Mouse (Mus musculus) lung, postnatal 0 days (tissue): ENCODE data around the gene Pced1b. TPM values are rescaled to one million over a fixed set of nuclear protein-coding genes. Genes with fewer than 3 reads are reported as not detected.
"Not testable (repeated sequence)": the region's sequence is repeated elsewhere in the genome, so short reads cannot be mapped to it uniquely, and the experiment has no call there.

Experiments
- ATAC-seq: fragments of 200-750 bp; cut with Nextera tagmentation; 2 replicates; pipeline ENCODE4 v1.8.0; 2017; ENCODE audit warnings: moderate library complexity
- DNase-seq: peaks from one replicate; pipeline ENCODE4 v3.0.0-alpha.2; 2016; ENCODE audit warnings: low spot score
- H3K27ac ChIP-seq: fragments of 300-500 bp; sonication (generic); 2 replicates; pipeline ENCODE4 v1.5.1; 2014; ENCODE audit warnings: antibody characterized with exemption, mild to moderate bottlenecking, low read length, mixed read lengths
- H3K27me3 ChIP-seq: fragments of 300-500 bp; sonication (generic); replicated peaks from 2 replicates; pipeline ENCODE4 v1.6.1; 2014; ENCODE audit warnings: low read length, mixed read lengths; ENCODE audit not compliant: insufficient read depth
- H3K36me3 ChIP-seq: fragments of 300-500 bp; sonication (generic); 2 replicates; pipeline ENCODE4 v1.6.1; 2014; ENCODE audit warnings: low read length, mixed read lengths; ENCODE audit not compliant: insufficient read depth
- H3K4me1 ChIP-seq: fragments of 300-500 bp; sonication (generic); 2 replicates; pipeline ENCODE4 v1.6.1; 2014; ENCODE audit warnings: antibody characterized with exemption, low read depth, low read length, mixed read lengths; ENCODE audit not compliant: insufficient read depth
- H3K4me2 ChIP-seq: fragments of 300-500 bp; sonication (generic); replicated peaks from 2 replicates; pipeline ENCODE4 v1.6.1; 2014; ENCODE audit warnings: low read depth, mild to moderate bottlenecking, low read length, moderate library complexity, mixed read lengths
- H3K4me3 ChIP-seq: fragments of 300-500 bp; sonication (generic); 2 replicates; pipeline ENCODE4 v1.5.1; 2014; ENCODE audit warnings: low read depth, low read length
- H3K9ac ChIP-seq: fragments of 300-500 bp; sonication (generic); replicated peaks from 2 replicates; pipeline ENCODE4 v1.6.1; 2014; ENCODE audit warnings: low read depth, mild to moderate bottlenecking
- H3K9me3 ChIP-seq: fragments of 300-500 bp; sonication (generic); 2 replicates; pipeline ENCODE4 v1.6.1; 2016; ENCODE audit warnings: low read length, mixed read lengths
- CTCF ChIP-seq: IDR thresholded peaks from 2 replicates; pipeline ENCODE4 v1.5.1; 2016; ENCODE audit warnings: antibody characterized with exemption, mild to moderate bottlenecking
- EP300 ChIP-seq: IDR thresholded peaks from 2 replicates; pipeline ENCODE4 v1.6.1; 2016; ENCODE audit warnings: antibody characterized with exemption, mild to moderate bottlenecking, control low read depth
- WGBS: fragments of 180-500 bp; shearing (Covaris S2); extraction: QIAGEN DNeasy Blood & Tissue Kit; methylation state at CpG from one replicate; pipeline ENCODE4 v1.1.7; 2014; 5-methylcytosine and 5-hydroxymethylcytosine counted together
- polyA plus RNA-seq: library from polyadenylated mRNA; unstranded; fragments of >200 nt; fragmentation: Nextera tagmentation; extraction: Ambion mirVana; gene quantifications from 2 replicates; pipeline ENCODE4 v1.2.1, GENCODE M21; 2015

Gene Pced1b
- polyA plus RNA-seq, 1 experiment from 2014 or later = 9.0 TPM

- 91% methylated on average over 10 of the region's 10 CpGs for WGBS
- ATAC-seq (no peak), DNase-seq (no peak)
- no peaks in the 10 kb centered on the region for H3K36me3 ChIP-seq
- no peaks in the 10 kb centered on the region for H3K27me3 ChIP-seq
- H3K4me1 ChIP-seq = peaks cover 7% of the 10 kb centered on the region; the same call in 1 of the 2 replicates
- H3K9ac ChIP-seq = no peak overlapping the region
- no peak overlapping the region for H3K27ac ChIP-seq
- no peak overlapping the region for H3K4me2 ChIP-seq
- no peak for TF ChIP-seq CTCF
- TF ChIP-seq EP300 = no peak
- no peaks in the 10 kb centered on the region for H3K9me3 ChIP-seq
- H3K4me3 ChIP-seq = no peak overlapping the region
Observed at GRCm38 (mm10) chr15:97369144-97369543, 122.2 kb downstream of the Pced1b start.

GRCm38 (mm10) chr15:97370880-97371279, 124.0 kb downstream of the Pced1b start:
- Histone ChIP-seq H3K27ac (no peak overlapping the region), H3K4me3 (no peak overlapping the region), H3K4me1 (peaks cover 7% of the 10 kb centered on the region; the same call in 1 of the 2 replicates), H3K27me3 (no peaks in the 10 kb centered on the region), H3K4me2 (no peak overlapping the region), H3K9me3 (no peaks in the 10 kb centered on the region), H3K9ac (no peak overlapping the region), H3K36me3 (no peaks in the 10 kb centered on the region)
- 92% methylated on average over 7 of the region's 7 CpGs for WGBS
- TF ChIP-seq CTCF = no peak
- no peak for TF ChIP-seq EP300
- ATAC-seq (no peak), DNase-seq (no peak)

- H3K4me3 ChIP-seq, H3K9me3 ChIP-seq, H3K9ac ChIP-seq, H3K4me1 ChIP-seq, ATAC-seq, H3K27me3 ChIP-seq, H3K4me2 ChIP-seq, DNase-seq, H3K27ac ChIP-seq, H3K36me3 ChIP-seq: not testable (repeated sequence)
- WGBS = 60% methylated on average over 3 of the region's 3 CpGs
Observed at GRCm38 (mm10) chr15:97372043-97372442, 125.1 kb downstream of the Pced1b start.

- H3K27ac ChIP-seq = peak overlapping the region; percentile 47; the same call in 1 of the 2 replicates
- H3K36me3 ChIP-seq = no peaks in the 10 kb centered on the region
- H3K9ac ChIP-seq = no peak overlapping the region
- no peaks in the 10 kb centered on the region for H3K9me3 ChIP-seq
- 68% methylated on average over 6 of the region's 6 CpGs for WGBS
- H3K4me2 ChIP-seq = no peak overlapping the region
- TF ChIP-seq EP300 (no peak), CTCF (no peak)
- peaks cover 11% of the 10 kb centered on the region; the same call in 1 of the 2 replicates for H3K4me1 ChIP-seq
- H3K27me3 ChIP-seq = no peaks in the 10 kb centered on the region
- no peak for DNase-seq
- no peak overlapping the region for H3K4me3 ChIP-seq
- no peak for ATAC-seq
Observed at GRCm38 (mm10) chr15:97372611-97373131, 125.8 kb downstream of the Pced1b start.

GRCm38 (mm10) chr15:97373203-97374084, 126.5 kb downstream of the Pced1b start:
- H3K36me3 ChIP-seq = no peaks in the 10 kb centered on the region
- peak overlapping the region; percentile 38 for H3K4me2 ChIP-seq
- TF ChIP-seq EP300 = no peak
- TF ChIP-seq CTCF = no peak
- no peaks in the 10 kb centered on the region for H3K27me3 ChIP-seq
- WGBS = 18% methylated on average over 21 of the region's 25 CpGs
- H3K27ac ChIP-seq = peak overlapping the region; percentile 43; the same call in 1 of the 2 replicates
- H3K9me3 ChIP-seq = no peaks in the 10 kb centered on the region
- H3K4me1 ChIP-seq = peaks cover 11% of the 10 kb centered on the region; the same call in 1 of the 2 replicates
- ATAC-seq (peak; percentile 56), DNase-seq (peak; percentile 62)
- H3K4me3 ChIP-seq = no peak overlapping the region
- H3K9ac ChIP-seq = peak overlapping the region; percentile 26; the same call in 1 of the 2 replicates

GRCm38 (mm10) chr15:97374085-97374844, 127.4 kb downstream of the Pced1b start:
- DNase-seq (no peak), ATAC-seq (no peak)
- Histone ChIP-seq H3K9ac (no peak overlapping the region), H3K9me3 (no peaks in the 10 kb centered on the region), H3K4me1 (peaks cover 11% of the 10 kb centered on the region; the same call in 1 of the 2 replicates), H3K27ac (no peak overlapping the region), H3K4me2 (peak overlapping the region; percentile 38), H3K36me3 (no peaks in the 10 kb centered on the region), H3K27me3 (no peaks in the 10 kb centered on the region), H3K4me3 (no peak overlapping the region)
- WGBS = 76% methylated on average over 8 of the region's 8 CpGs
- TF ChIP-seq EP300 (no peak), CTCF (no peak)
